Mouse (Mus musculus) urinary bladder, postnatal 14 days (tissue): ENCODE measurements around the gene Prlh.

Experiments
- DNase-seq: peaks from one replicate; pipeline ENCODE4 v3.0.0; 2021; ENCODE audit warnings: low spot score

Gene Prlh

DNA sequence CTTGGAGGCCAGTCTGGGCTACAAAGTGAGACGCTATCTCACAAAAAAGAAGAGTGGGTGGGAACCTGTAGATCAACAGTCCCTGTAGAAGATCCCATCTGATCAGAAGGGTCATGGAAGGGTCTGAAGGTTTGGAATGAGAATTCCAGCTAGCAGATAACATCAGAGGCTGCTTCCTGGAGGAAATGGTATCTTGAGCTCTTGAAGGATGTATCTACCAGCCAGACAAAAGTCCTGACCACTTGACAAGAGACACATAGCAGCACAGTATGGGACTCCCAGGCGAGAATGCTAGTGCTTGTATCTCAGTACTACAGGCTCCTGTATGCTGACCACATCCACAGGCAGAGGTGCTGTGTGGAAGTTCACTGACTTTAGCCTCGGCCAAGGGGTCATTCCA, 48.2 kb downstream of the Prlh start:
- DNase-seq = no peak

DNA sequence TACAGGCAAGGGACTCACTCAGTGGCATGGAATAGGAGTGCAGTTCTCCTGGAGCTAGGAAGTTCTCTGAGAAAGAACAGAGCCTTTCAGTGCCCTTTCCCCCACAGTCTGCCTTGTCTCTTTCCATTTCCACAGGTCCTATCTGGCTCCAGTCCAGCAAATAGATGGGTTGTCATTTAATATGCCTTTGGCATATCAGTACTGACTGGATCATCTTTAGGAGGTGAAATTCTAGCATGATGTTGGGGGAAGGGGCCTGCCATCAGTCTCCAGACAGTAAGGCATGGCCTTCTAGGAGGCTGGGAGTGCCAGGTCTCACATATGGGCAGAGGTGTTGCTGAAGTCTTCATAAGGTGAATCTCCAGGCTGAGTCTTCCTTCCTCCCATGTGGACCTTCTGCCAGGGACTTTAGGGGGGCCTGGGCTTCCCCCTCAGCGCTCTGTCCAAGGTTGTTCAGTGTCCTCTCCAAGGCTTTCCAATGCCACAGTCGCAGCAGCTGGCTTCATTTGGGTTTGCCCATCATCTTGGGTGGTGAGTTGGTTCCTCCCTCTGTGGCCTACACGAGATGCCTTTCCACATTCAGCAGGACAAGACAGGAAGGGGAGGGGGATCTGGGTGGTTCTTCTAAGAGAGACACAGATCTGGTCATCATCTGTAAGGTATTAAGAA, 49.1 kb downstream of the Prlh start:
- no peak for DNase-seq

DNA sequence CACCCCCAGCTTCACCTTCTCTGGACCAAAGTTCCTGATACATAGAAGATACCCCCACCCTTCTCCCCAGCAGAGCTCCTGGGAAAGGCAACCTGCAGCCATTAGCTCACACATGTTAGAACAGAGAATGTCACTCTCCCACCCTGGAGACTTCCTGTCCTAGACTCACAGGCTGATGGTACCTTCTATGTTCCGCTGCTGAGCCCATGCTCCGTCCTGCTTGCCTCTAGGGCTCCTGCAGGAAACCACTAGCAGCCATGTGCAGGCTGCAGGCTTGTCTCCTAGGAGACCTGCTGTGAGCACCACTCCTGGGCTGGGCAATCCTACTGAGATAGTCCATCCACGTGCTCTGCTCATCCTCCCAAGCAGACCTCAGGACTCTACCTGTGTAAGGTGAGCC, 49.7 kb downstream of the Prlh start:
- DNase-seq = no peak
